Mouse (Mus musculus): Measurements from ENCODE around the gene Gadd45g. TPM values are rescaled to one million over a fixed set of nuclear protein-coding genes. Genes with fewer than 3 reads are reported as not detected.
A peak's percentile ranks its signal among the peaks of the same experiment; 100 is the strongest.

Gadd45g gene
- polyA plus RNA-seq, 1 experiment from 2014 or later: 60.3 TPM

DNA sequence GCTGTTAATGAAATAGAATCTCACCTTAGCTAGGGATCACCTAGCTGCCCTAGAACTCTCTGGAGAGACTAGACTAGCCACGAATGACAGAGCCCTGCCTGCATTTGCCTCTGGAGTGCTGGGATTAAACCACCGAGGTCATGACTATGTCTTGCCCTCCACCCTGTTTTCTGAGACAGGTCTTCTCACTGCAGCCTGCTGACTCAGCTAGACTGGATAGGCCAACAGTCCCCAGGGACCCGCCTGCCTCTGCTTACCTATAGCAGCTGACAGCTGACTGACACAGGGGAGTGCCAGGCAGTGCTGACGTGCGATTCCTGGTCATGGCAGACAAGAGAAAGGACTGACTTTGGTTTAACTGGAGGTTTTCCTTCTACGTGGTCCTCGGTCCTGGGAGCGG lies 12.7 kb downstream of the Gadd45g start:
- H3K36me3 ChIP-seq: no peaks in the 10 kb centered on the region
- no peaks in the 10 kb centered on the region; the same call in 1 of the 2 replicates for H3K4me1 ChIP-seq
- no peaks in the 10 kb centered on the region for H3K9me3 ChIP-seq
- ATAC-seq (ENCODE audit: insufficient number of reproducible peaks, insufficient read depth, low FRiP score, low TSS enrichment): 0 out of 2 replicates have a peak, but pooled peaks have one; percentile 41
- no peak overlapping the region for H3K27ac ChIP-seq
- no peaks in the 10 kb centered on the region; the same call in 1 of the 2 replicates for H3K27me3 ChIP-seq
- no peak overlapping the region for H3K4me2 ChIP-seq (replicated peaks)
- H3K4me3 ChIP-seq: no peak overlapping the region
- WGBS: 81% methylated on average over 8 of the region's 8 CpGs
- no peak overlapping the region for H3K9ac ChIP-seq

DNA sequence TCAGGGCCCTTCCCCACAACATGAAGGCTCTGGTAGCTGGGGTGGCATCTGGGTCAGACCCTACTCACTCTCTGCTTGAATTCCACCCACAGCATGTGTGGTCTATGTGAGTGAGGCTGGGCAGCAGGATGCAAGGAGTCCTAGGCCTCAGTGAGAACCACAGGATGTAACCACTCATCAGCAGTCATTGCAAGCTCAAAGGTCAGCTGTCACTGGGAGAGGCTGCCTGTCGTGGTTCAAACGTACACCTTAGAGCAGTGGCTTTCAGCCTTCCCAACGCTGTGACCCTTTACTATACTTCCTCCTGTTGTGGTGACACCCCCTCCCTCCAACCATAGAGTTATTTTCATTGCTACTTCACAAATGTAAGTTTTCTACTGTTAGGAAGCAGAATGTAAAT lies 13.3 kb downstream of the Gadd45g start:
- no peaks in the 10 kb centered on the region; the same call in 1 of the 2 replicates for H3K27me3 ChIP-seq
- no peak overlapping the region for H3K4me2 ChIP-seq (replicated peaks)
- no peaks in the 10 kb centered on the region for H3K9me3 ChIP-seq
- H3K36me3 ChIP-seq: no peaks in the 10 kb centered on the region
- H3K9ac ChIP-seq: no peak overlapping the region
- no peak overlapping the region for H3K27ac ChIP-seq
- H3K4me3 ChIP-seq: no peak overlapping the region
- 56% methylated on average over 3 of the region's 3 CpGs for WGBS
- no peak for ATAC-seq (ENCODE audit: insufficient number of reproducible peaks, insufficient read depth, low FRiP score, low TSS enrichment)
- H3K4me1 ChIP-seq: no peaks in the 10 kb centered on the region; the same call in 1 of the 2 replicates

DNA sequence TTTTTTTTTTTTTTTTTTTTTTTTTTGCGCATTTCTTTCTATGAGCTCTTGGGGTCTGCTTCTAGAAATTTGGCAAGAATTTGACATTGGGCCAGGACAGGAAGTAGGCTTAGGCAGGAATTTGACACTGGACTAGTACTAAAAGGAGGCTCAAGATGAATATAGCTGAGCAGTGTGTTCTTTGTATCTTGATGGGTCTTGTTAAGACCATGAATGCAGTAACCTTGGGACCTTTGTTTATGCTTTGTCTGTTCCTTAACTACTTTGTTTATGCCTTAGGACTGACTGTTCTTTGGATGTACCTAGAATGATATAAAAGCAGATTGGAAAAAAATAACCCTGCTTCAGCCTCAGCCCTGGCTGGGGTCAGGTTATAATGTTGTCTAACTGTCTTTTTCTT lies 16.3 kb downstream of the Gadd45g start:
- no peak overlapping the region for H3K4me3 ChIP-seq
- no peak overlapping the region for H3K27ac ChIP-seq
- 81% methylated on average over 1 of the region's 1 CpGs for WGBS
- H3K4me2 ChIP-seq (replicated peaks): no peak overlapping the region
- no peaks in the 10 kb centered on the region for H3K36me3 ChIP-seq
- no peaks in the 10 kb centered on the region; the same call in 1 of the 2 replicates for H3K4me1 ChIP-seq
- no peak overlapping the region for H3K9ac ChIP-seq
- H3K27me3 ChIP-seq: no peaks in the 10 kb centered on the region; the same call in 1 of the 2 replicates
- no peaks in the 10 kb centered on the region for H3K9me3 ChIP-seq
- no peak for ATAC-seq (ENCODE audit: insufficient number of reproducible peaks, insufficient read depth, low FRiP score, low TSS enrichment)

DNA sequence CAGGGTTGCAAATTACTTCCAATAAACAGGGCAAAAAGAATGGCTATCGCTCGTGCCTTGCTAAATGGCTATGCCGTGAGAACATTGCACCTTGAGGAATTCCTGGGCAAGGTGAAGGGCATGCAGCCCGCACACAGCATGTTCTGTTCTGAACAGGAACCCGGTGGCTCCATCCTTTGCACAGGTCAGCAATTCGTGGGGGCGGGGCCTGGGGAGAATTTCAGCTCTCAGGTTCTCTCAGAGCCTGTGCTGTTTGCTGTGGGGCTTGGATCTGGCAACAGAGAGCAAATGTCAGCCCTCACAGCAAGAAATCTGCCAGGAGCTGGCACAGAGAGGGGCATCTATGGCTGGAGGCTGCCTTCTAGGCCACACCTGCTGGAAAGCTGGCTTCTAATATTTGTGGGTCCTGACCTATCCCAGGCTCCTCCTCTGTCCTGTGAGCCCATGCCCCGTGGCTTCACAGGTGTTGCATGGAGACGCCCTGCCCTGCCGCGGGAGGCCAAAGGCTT lies 19.7 kb downstream of the Gadd45g start:
- no peaks in the 10 kb centered on the region for H3K27me3 ChIP-seq
- H3K4me1 ChIP-seq: no peaks in the 10 kb centered on the region
- no peaks in the 10 kb centered on the region for H3K9me3 ChIP-seq
- no peak overlapping the region for H3K4me3 ChIP-seq
- no peak overlapping the region for H3K9ac ChIP-seq
- no peak overlapping the region for H3K4me2 ChIP-seq (replicated peaks)
- no peaks in the 10 kb centered on the region for H3K36me3 ChIP-seq
- no peak overlapping the region for H3K27ac ChIP-seq
- no peak for ATAC-seq (ENCODE audit: insufficient number of reproducible peaks, insufficient read depth, low FRiP score, low TSS enrichment)
- WGBS: 58% methylated on average over 11 of the region's 11 CpGs

DNA sequence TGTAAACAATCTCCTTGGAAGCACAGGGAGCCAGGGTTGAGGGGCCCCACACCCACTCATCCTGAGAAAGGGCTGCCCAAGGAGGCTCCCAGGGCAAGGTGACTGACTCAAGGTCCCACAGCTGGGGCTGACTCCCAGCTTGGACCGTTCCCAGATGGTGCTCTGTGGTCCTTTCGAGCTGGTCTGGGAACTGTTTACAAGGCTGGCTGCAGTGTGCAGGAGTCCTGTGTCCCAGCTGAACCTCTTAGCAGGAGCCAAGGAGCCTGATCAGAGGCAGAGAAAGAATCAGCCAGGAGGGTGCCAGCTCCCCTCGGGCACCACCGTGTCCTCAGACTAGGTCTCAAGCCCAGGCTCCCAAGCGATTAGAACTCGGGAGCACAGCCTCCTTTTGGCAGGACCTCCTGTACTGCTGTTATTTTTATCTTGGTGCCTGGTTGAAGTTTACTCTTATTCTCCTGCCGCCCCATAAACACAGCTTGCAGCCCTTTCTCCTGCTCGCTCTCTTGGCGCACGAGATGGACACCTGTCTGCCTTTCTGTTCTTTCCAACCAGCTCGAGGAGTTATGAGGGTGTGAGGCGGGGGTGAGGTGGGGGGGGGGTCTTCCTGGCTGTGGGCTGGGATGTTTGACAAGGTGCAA lies 22.1 kb downstream of the Gadd45g start:
- Histone ChIP-seq H3K27ac (no peak overlapping the region), H3K9me3 (no peaks in the 10 kb centered on the region), H3K9ac (no peak overlapping the region), H3K36me3 (no peaks in the 10 kb centered on the region), H3K4me3 (no peak overlapping the region), H3K4me1 (no peaks in the 10 kb centered on the region), H3K4me2 (replicated peaks) (no peak overlapping the region), H3K27me3 (no peaks in the 10 kb centered on the region)
- ATAC-seq (ENCODE audit: insufficient number of reproducible peaks, insufficient read depth, low FRiP score, low TSS enrichment): no peak
- WGBS: 56% methylated on average over 12 of the region's 12 CpGs

DNA sequence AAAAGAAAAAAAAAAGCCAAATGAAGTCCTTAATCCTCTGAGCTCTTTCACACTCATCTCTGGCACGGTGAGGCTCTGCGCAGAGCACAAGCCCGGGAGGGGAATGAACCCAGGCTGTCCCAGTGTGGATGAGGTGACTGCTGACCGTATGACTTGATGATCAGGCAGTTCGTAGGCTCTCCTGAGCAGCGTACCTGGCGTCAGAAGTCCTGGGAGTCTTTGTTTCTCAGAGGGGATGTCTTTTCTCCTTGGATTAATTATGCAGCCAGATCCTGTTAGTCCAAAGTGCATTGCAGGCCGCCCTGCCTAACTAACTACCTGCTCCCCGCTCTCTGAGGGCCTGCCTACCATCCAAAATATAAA lies 22.6 kb downstream of the Gadd45g start:
- no peak overlapping the region for H3K4me2 ChIP-seq (replicated peaks)
- no peak for ATAC-seq (ENCODE audit: insufficient number of reproducible peaks, insufficient read depth, low FRiP score, low TSS enrichment)
- no peaks in the 10 kb centered on the region for H3K27me3 ChIP-seq
- no peaks in the 10 kb centered on the region for H3K9me3 ChIP-seq
- 69% methylated on average over 9 of the region's 9 CpGs for WGBS
- no peaks in the 10 kb centered on the region for H3K4me1 ChIP-seq
- H3K4me3 ChIP-seq: no peak overlapping the region
- H3K9ac ChIP-seq: no peak overlapping the region
- H3K36me3 ChIP-seq: no peaks in the 10 kb centered on the region
- no peak overlapping the region for H3K27ac ChIP-seq

DNA sequence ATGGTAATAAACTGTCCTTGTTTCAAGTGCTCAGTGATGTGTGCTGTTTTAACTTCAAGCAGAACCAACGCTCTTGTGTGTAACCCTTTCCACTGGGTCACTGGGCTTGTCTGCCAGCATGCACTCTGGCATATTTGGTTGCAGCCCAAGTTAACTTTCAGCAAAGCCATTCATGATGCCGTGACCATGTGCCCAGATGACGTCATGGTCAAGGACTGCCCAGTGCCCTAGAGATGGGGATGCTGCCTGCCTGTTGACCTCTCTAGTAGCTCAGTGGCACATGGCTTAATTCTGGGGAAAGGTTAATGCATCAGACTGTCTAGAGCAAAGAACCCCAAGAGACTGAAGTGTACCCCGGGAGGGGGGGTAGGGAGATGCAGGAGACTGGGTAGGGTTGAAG lies 24.7 kb downstream of the Gadd45g start:
- 95% methylated on average over 4 of the region's 4 CpGs for WGBS
- Histone ChIP-seq H3K4me1 (0 out of 2 replicates have a peak, but pooled peaks cover 2% of the 10 kb centered on the region), H3K27me3 (no peaks in the 10 kb centered on the region), H3K27ac (no peak overlapping the region), H3K36me3 (no peaks in the 10 kb centered on the region), H3K4me2 (replicated peaks) (no peak overlapping the region), H3K4me3 (no peak overlapping the region), H3K9ac (no peak overlapping the region), H3K9me3 (no peaks in the 10 kb centered on the region)
- ATAC-seq (ENCODE audit: insufficient number of reproducible peaks, insufficient read depth, low FRiP score, low TSS enrichment): no peak

DNA sequence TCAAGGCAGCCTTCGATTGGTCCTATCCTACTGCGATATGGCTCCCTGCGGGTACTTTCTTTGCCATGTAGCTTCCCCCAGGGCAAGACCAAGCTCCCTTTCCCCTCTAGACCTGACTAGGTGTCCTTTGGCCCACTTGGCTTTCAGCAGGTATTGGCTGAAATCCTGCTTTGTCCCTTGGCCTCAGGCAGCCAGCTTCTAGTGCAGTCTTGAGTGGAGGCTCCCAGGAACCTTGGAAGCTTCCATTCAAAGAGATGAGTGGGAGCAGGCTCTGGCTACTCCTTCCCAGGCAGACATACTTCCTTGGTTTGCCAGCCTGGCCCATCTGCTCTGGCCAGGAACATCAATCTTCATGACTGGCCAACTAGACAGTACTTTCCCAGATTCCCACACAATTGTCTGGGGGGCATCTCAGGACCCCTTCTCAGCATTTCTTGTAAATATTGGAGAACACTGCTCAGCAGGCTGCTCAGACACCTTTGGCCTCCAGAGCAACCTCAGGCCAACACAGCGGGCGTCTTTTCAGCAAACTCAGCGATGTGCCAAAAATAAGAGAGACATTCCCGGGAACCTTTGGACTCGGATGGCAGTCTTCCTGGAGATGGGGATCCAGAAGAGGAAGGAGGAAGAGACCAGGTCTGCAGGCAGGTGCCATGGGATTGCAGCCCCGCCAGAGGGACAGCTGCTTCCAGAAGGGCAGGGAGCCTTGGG lies 25.9 kb downstream of the Gadd45g start:
- no peaks in the 10 kb centered on the region for H3K36me3 ChIP-seq
- no peak overlapping the region for H3K4me3 ChIP-seq
- no peak for ATAC-seq (ENCODE audit: insufficient number of reproducible peaks, insufficient read depth, low FRiP score, low TSS enrichment)
- WGBS: 86% methylated on average over 9 of the region's 9 CpGs
- H3K9me3 ChIP-seq: no peaks in the 10 kb centered on the region
- H3K27ac ChIP-seq: no peak overlapping the region
- H3K4me2 ChIP-seq (replicated peaks): no peak overlapping the region
- H3K9ac ChIP-seq: no peak overlapping the region
- H3K4me1 ChIP-seq: 0 out of 2 replicates have a peak, but pooled peaks cover 5% of the 10 kb centered on the region
- no peaks in the 10 kb centered on the region for H3K27me3 ChIP-seq

DNA sequence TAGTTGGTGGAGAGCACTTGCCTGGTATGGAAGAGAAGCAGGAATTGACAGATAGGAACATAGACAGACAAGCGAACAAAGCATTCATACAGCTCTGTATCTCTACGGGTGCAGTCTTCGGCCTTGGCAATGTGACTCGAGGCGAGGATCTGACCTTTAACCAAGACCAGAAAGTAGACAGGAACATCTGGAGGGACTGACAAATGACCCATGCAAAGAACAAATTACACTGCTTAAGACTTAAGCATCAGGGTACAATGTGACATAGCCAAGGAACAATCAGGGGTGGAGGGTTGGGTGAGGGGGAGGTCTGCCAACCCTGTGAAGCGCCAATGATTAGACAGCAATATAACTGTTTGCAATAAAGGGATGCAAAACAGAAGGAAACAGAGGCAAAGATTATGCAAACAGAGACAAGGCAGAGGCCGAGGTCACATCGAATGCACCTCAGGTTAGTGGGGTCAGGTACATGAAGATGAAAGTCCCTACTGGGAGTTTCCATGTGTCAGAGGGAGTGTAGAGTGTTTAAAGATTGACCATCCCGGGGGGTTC lies 26.6 kb downstream of the Gadd45g start:
- Histone ChIP-seq H3K27me3 (no peaks in the 10 kb centered on the region), H3K36me3 (no peaks in the 10 kb centered on the region), H3K4me1 (0 out of 2 replicates have a peak, but pooled peaks cover 5% of the 10 kb centered on the region), H3K4me3 (no peak overlapping the region), H3K9ac (no peak overlapping the region), H3K4me2 (replicated peaks) (no peak overlapping the region), H3K9me3 (no peaks in the 10 kb centered on the region), H3K27ac (no peak overlapping the region)
- ATAC-seq (ENCODE audit: insufficient number of reproducible peaks, insufficient read depth, low FRiP score, low TSS enrichment): no peak
- WGBS: 72% methylated on average over 9 of the region's 9 CpGs

DNA sequence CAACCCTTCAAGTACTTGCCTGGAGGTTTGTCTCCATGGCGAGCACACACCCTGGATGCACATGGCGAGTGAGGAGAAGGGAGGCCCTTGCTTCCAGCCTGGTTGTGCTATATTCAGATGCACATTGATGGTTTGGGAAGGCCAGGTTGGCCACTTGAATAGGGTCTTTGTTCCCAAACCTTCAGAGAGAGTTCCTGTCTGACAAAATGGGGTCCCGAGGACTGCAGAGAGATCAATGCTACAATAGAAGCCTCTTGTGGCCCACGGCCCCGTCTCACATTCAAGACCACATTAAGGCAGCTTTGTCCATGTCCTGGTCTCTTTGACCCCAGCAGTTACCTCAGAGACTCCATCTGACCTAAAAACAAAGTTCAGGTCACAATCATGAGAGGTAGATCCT lies 27.3 kb downstream of the Gadd45g start:
- H3K27me3 ChIP-seq: no peaks in the 10 kb centered on the region
- no peaks in the 10 kb centered on the region for H3K9me3 ChIP-seq
- no peak overlapping the region for H3K27ac ChIP-seq
- 0 out of 2 replicates have a peak, but pooled peaks cover 5% of the 10 kb centered on the region for H3K4me1 ChIP-seq
- no peak overlapping the region for H3K4me2 ChIP-seq (replicated peaks)
- 74% methylated on average over 5 of the region's 5 CpGs for WGBS
- H3K4me3 ChIP-seq: no peak overlapping the region
- H3K36me3 ChIP-seq: no peaks in the 10 kb centered on the region
- no peak for ATAC-seq (ENCODE audit: insufficient number of reproducible peaks, insufficient read depth, low FRiP score, low TSS enrichment)
- no peak overlapping the region for H3K9ac ChIP-seq

DNA sequence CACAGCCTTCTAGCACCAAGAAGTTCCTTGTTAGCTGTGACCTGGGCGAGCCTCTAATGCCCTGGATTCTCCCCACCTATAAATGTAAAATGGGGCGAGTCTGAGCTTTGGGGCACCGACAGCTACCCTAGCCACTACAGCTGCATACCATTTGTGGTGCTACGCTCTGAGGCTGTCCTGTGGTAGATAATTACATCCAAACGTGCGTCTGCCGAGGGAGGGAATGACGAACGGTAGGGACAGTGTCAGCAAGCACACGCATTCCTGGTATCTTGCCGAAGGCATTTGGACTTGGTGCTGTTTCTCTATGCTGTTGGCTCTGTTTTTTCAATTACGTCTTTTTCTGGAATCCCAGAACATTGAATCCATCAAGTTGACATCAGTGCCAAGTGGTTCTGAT lies 29.7 kb downstream of the Gadd45g start:
- ATAC-seq (ENCODE audit: insufficient number of reproducible peaks, insufficient read depth, low FRiP score, low TSS enrichment): no peak
- no peak overlapping the region for H3K4me3 ChIP-seq
- H3K9ac ChIP-seq: no peak overlapping the region
- H3K4me2 ChIP-seq (replicated peaks): no peak overlapping the region
- no peaks in the 10 kb centered on the region for H3K9me3 ChIP-seq
- no peaks in the 10 kb centered on the region for H3K27me3 ChIP-seq
- H3K36me3 ChIP-seq: no peaks in the 10 kb centered on the region
- 40% methylated on average over 12 of the region's 12 CpGs for WGBS
- H3K4me1 ChIP-seq: 0 out of 2 replicates have a peak, but pooled peaks cover 5% of the 10 kb centered on the region
- no peak overlapping the region for H3K27ac ChIP-seq

DNA sequence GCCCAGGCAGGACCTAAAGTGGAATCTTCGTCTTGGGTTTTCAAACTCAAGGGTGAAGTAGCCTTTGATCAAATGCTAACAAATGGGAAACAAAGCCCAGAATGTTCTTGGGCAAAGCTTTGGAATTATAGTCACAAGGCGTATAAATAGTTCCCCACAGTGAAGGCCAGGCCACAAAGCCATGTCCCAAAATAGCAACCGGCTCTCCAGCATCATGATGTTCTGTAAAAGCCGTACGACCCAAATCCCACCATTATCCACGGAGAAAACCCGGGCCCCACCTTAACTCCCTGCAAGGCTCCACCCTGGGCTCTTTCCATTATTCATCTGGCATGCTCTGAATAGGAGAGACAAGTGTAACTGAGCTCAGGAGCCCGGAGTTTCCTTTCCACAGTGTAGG lies 32.3 kb downstream of the Gadd45g start:
- no peaks in the 10 kb centered on the region for H3K27me3 ChIP-seq
- no peak overlapping the region for H3K4me2 ChIP-seq (replicated peaks)
- 59% methylated on average over 8 of the region's 8 CpGs for WGBS
- ATAC-seq (ENCODE audit: insufficient number of reproducible peaks, insufficient read depth, low FRiP score, low TSS enrichment): no peak
- H3K9ac ChIP-seq: no peak overlapping the region
- no peaks in the 10 kb centered on the region for H3K9me3 ChIP-seq
- 0 out of 2 replicates have a peak, but pooled peaks cover 8% of the 10 kb centered on the region for H3K4me1 ChIP-seq
- no peaks in the 10 kb centered on the region for H3K36me3 ChIP-seq
- no peak overlapping the region for H3K4me3 ChIP-seq
- no peak overlapping the region for H3K27ac ChIP-seq

Measured in embryonic facial prominence, embryonic 12.5 days (tissue).